Mouse (Mus musculus) liver, embryonic 14.5 days (tissue): ENCODE measurements at regions not wholly inside any gene's neighbourhood (a gene's known extent, or its start where the extent isn't known, plus 50 kb on each side); places are given as distances from the start of the nearest gene placed in this dataset.

Source experiments
- CTCF ChIP-seq: IDR thresholded peaks from 2 replicates; pipeline ENCODE4 v1.5.1; 2016; ENCODE audit warnings: antibody characterized with exemption, low read depth, control low read depth
- EP300 ChIP-seq: IDR thresholded peaks from 2 replicates; pipeline ENCODE4 v1.6.1; 2016; ENCODE audit warnings: antibody characterized with exemption, low read depth

GRCm38 (mm10) chr4:71840774-71841146, 83.0 kb upstream of the Gm11232 start:
- no peak for TF ChIP-seq CTCF
- TF ChIP-seq EP300 = no peak
